Mouse (Mus musculus) liver, postnatal 0 days (tissue): Measurements from ENCODE around the gene Reep6. TPM values are rescaled to one million over a fixed set of nuclear protein-coding genes. Genes with fewer than 3 reads are reported as not detected.

Experiments
- ATAC-seq: fragments of 200-750 bp; cut with Nextera tagmentation; 2 replicates; pipeline ENCODE4 v1.8.0; 2017; ENCODE audit warnings: mild to moderate bottlenecking, moderate library complexity
- DNase-seq: peaks from one replicate; pipeline ENCODE4 v3.0.0-alpha.2; 2016
- H3K27ac ChIP-seq: fragments of 300-500 bp; sonication (generic); 2 replicates; pipeline ENCODE4 v1.5.1; 2014; ENCODE audit warnings: antibody characterized with exemption, moderate library complexity, mild to moderate bottlenecking, low read depth
- H3K27me3 ChIP-seq: fragments of 300-500 bp; sonication (generic); 2 replicates; pipeline ENCODE4 v1.6.1; 2014; ENCODE audit warnings: low read length, control low read depth, mixed read lengths; ENCODE audit not compliant: insufficient read depth
- H3K36me3 ChIP-seq: fragments of 300-500 bp; sonication (generic); replicated peaks from 2 replicates; pipeline ENCODE4 v1.6.1; 2014; ENCODE audit warnings: mild to moderate bottlenecking, control low read depth, low read length, moderate library complexity, mixed read lengths; ENCODE audit not compliant: insufficient read depth
- H3K4me1 ChIP-seq: fragments of 300-500 bp; sonication (generic); 2 replicates; pipeline ENCODE4 v1.6.1; 2014; ENCODE audit warnings: antibody characterized with exemption, mild to moderate bottlenecking, control low read depth; ENCODE audit not compliant: insufficient read depth
- H3K4me2 ChIP-seq: fragments of 300-500 bp; sonication (generic); 2 replicates; pipeline ENCODE4 v1.6.1; 2014; ENCODE audit warnings: low read depth, mild to moderate bottlenecking, low read length, moderate library complexity, mixed read lengths
- H3K4me3 ChIP-seq: fragments of 300-500 bp; sonication (generic); 2 replicates; pipeline ENCODE4 v1.5.1; 2014; ENCODE audit warnings: low read depth, low read length
- H3K9ac ChIP-seq: fragments of 300-500 bp; sonication (generic); replicated peaks from 2 replicates; pipeline ENCODE4 v1.6.1; 2014; ENCODE audit warnings: mild to moderate bottlenecking, moderate library complexity
- H3K9me3 ChIP-seq: fragments of 300-500 bp; sonication (generic); 2 replicates; pipeline ENCODE4 v1.6.1; 2016; ENCODE audit warnings: mild to moderate bottlenecking, control low read depth, low read length, mixed read lengths
- CTCF ChIP-seq: sonication (generic); IDR thresholded peaks from 2 replicates; pipeline ENCODE4 v1.5.1; 2016; ENCODE audit warnings: antibody characterized with exemption, low read depth
- EP300 ChIP-seq: IDR thresholded peaks from 2 replicates; pipeline ENCODE4 v1.6.1; 2016; ENCODE audit warnings: antibody characterized with exemption, low read depth, mild to moderate bottlenecking
- WGBS: fragments of 180-500 bp; shearing (Covaris S2); extraction: QIAGEN DNeasy Blood & Tissue Kit; methylation state at CpG from one replicate; pipeline ENCODE4 v1.1.7; 2014; ENCODE audit not compliant: insufficient replicate concordance; 5-methylcytosine and 5-hydroxymethylcytosine counted together
- microRNA-seq: library from miRNA; unstranded; fragments of <30 nt; microRNA quantifications from one replicate; pipeline ENCODE4, GENCODE M21; 2016
- polyA plus RNA-seq: library from polyadenylated mRNA; unstranded; fragments of >200 nt; fragmentation: Nextera tagmentation; extraction: Ambion mirVana; gene quantifications from 2 replicates; pipeline ENCODE4 v1.2.1, GENCODE M21; 2015

The Reep6 gene
- polyA plus RNA-seq, 1 experiment from 2014 or later, result 167 TPM

DNA sequence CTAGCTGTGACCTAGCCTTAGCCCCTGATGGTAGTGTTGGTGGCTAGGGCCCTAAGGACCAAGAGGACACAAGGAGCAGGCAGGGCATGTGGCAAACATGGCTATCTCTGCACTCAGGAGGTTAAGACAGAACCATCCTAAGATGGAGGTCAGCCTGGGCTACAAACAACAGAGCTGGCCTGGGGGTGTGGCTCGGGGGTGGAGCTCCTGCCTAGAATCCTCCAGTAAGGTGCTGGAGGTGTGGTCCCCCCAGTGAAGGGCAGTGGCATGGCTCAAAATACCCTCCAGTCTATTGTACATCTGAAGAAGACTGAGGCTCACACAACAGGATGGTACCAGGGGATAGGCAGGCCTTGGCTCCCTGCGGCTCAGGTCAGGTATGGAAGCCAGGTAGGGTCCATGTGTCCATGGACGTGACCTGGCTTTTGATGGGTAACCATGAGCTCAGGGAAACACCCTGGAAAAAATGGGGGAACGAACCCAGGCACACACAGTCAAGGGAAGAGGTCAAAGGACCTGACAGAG lies 54.4 kb downstream of the Reep6 start:
- 83% methylated on average over 4 of the region's 4 CpGs for WGBS
- H3K4me1 ChIP-seq, result peaks cover 46% of the 10 kb centered on the region
- no peak for ATAC-seq
- no peak overlapping the region for H3K9ac ChIP-seq
- no peak overlapping the region for H3K4me3 ChIP-seq
- no peaks in the 10 kb centered on the region for H3K9me3 ChIP-seq
- DNase-seq, result peak; percentile 46
- H3K27me3 ChIP-seq, result peaks cover 10% of the 10 kb centered on the region; the same call in 1 of the 2 replicates
- no peak overlapping the region for H3K4me2 ChIP-seq
- no peak overlapping the region for H3K27ac ChIP-seq
- peaks cover 13% of the 10 kb centered on the region for H3K36me3 ChIP-seq
- TF ChIP-seq EP300 (no peak), CTCF (no peak)

- H3K27me3 ChIP-seq, result peaks cover 10% of the 10 kb centered on the region; the same call in 1 of the 2 replicates
- no peaks in the 10 kb centered on the region for H3K9me3 ChIP-seq
- peak; percentile 68 for TF ChIP-seq EP300
- TF ChIP-seq CTCF, result no peak
- no peak overlapping the region for H3K9ac ChIP-seq
- H3K36me3 ChIP-seq, result peaks cover 13% of the 10 kb centered on the region
- peak; percentile 62 for ATAC-seq
- H3K4me3 ChIP-seq, result no peak overlapping the region
- DNase-seq, result no peak
- peaks cover 46% of the 10 kb centered on the region for H3K4me1 ChIP-seq
- H3K27ac ChIP-seq, result no peak overlapping the region
- 52% methylated on average over 7 of the region's 7 CpGs for WGBS
- no peak overlapping the region; the same call in 1 of the 2 replicates for H3K4me2 ChIP-seq
Measured at GRCm38 (mm10) chr10:80384709-80385108, 55.0 kb downstream of the Reep6 start.

- peaks cover 46% of the 10 kb centered on the region for H3K4me1 ChIP-seq
- ATAC-seq, result no peak
Measured at GRCm38 (mm10) chr10:80385310-80385709, 55.6 kb downstream of the Reep6 start.

More at GRCm38 (mm10) chr10:80385310-80385709, 55.6 kb downstream of the Reep6 start:
- no peak for TF ChIP-seq EP300
- TF ChIP-seq CTCF, result no peak
- H3K4me2 ChIP-seq, result peak overlapping the region; percentile 99
- H3K9ac ChIP-seq, result peak overlapping the region; percentile 76; the same call in 1 of the 2 replicates
- H3K9me3 ChIP-seq, result no peaks in the 10 kb centered on the region
- H3K36me3 ChIP-seq, result peaks cover 13% of the 10 kb centered on the region
- no peak overlapping the region for H3K27ac ChIP-seq
- WGBS, result 60% methylated on average over 7 of the region's 7 CpGs
- peaks cover 10% of the 10 kb centered on the region; the same call in 1 of the 2 replicates for H3K27me3 ChIP-seq
- DNase-seq, result no peak
- peak overlapping the region; percentile 63 for H3K4me3 ChIP-seq

Small RNA genes within 50 kb of the gene (microRNA-seq; reads per million reads assigned to microRNA genes)
- not detected for gene Gm22721

Other genes with a start within 250 kb of the Reep6 start
- 7.4 and 8.7 TPM in 2 replicates for gene Sbno2, start 224.4 kb upstream of the Reep6 start, polyA plus RNA-seq
- 9.1 and 11.2 TPM in 2 replicates for gene Stk11, start 214.2 kb upstream of the Reep6 start, polyA plus RNA-seq
- gene Atp5d, start 191.3 kb upstream of the Reep6 start, polyA plus RNA-seq, result 537 and 576 TPM in 2 replicates
- gene Cbarp, start 189.1 kb upstream of the Reep6 start, polyA plus RNA-seq, result 0.11 and 0.18 TPM in 2 replicates
- 3.0 and 4.3 TPM in 2 replicates for gene Midn, start 181.7 kb upstream of the Reep6 start, polyA plus RNA-seq
- 87.0 and 93.3 TPM in 2 replicates for gene Cirbp, start 164.0 kb upstream of the Reep6 start, polyA plus RNA-seq
- gene 1600002K03Rik, start 157.0 kb upstream of the Reep6 start, polyA plus RNA-seq, result 6.7 and 6.8 TPM in 2 replicates
- gene Efna2, start 150.5 kb upstream of the Reep6 start, polyA plus RNA-seq, result 0.15 and 0.18 TPM in 2 replicates
- gene Mum1, start 103.5 kb upstream of the Reep6 start, polyA plus RNA-seq, result 9.8 and 13.3 TPM in 2 replicates
- gene Ndufs7, start 80.8 kb upstream of the Reep6 start, polyA plus RNA-seq, result 313 and 321 TPM in 2 replicates
- 93.9 and 101 TPM in 2 replicates for gene Gamt, start 68.9 kb upstream of the Reep6 start, polyA plus RNA-seq
- gene Dazap1, start 68.5 kb upstream of the Reep6 start, polyA plus RNA-seq, result 19.5 and 21.8 TPM in 2 replicates
- gene Rps15, start 37.5 kb upstream of the Reep6 start, polyA plus RNA-seq, result 453 and 466 TPM in 2 replicates
- gene Apc2, start 34.0 kb upstream of the Reep6 start, polyA plus RNA-seq, result 0.05 and 0.20 TPM in 2 replicates
- 25.5 and 27.4 TPM in 2 replicates for gene 2310011J03Rik, start 9.4 kb upstream of the Reep6 start, polyA plus RNA-seq
- gene Pcsk4, start 455 bp upstream of the Reep6 start, polyA plus RNA-seq, result 5.6 TPM in 2 replicates
- 1.5 and 1.8 TPM in 2 replicates for gene Adamtsl5, start 18.5 kb downstream of the Reep6 start, polyA plus RNA-seq
- 0.08 and 0.20 TPM in 2 replicates for gene Plk5, start 26.5 kb downstream of the Reep6 start, polyA plus RNA-seq
- gene Mex3d, start 57.7 kb downstream of the Reep6 start, polyA plus RNA-seq, result 0.72 and 0.99 TPM in 2 replicates
- 33.4 and 33.5 TPM in 2 replicates for gene Mbd3, start 69.6 kb downstream of the Reep6 start, polyA plus RNA-seq
- gene Uqcr11, start 76.9 kb downstream of the Reep6 start, polyA plus RNA-seq, result 753 and 771 TPM in 2 replicates
- gene Tcf3, start 103.7 kb downstream of the Reep6 start, polyA plus RNA-seq, result 28.2 and 29.5 TPM in 2 replicates
- not detected in 2 replicates for gene Onecut3, start 164.9 kb downstream of the Reep6 start, polyA plus RNA-seq
- not detected in 2 replicates for gene Atp8b3, start 209.2 kb downstream of the Reep6 start, polyA plus RNA-seq
- 7.4 and 8.1 TPM in 2 replicates for gene Rexo1, start 231.6 kb downstream of the Reep6 start, polyA plus RNA-seq
- gene Klf16, start 247.4 kb downstream of the Reep6 start, polyA plus RNA-seq, result 6.1 and 6.5 TPM in 2 replicates